Mouse (Mus musculus): ENCODE measurements around the gene Il22ra1. TPM values are rescaled to one million over a fixed set of nuclear protein-coding genes. Genes with fewer than 3 reads are reported as not detected.

Gene Il22ra1
- total and polyA plus RNA-seq, 2 experiments = 1.4 to 4.1 TPM

- Histone ChIP-seq H3K9ac (ENCODE audit: low read depth, low read length) (no peak overlapping the region), H3K36me3 (ENCODE audit: control insufficient read depth, insufficient read depth, low read length) (peaks cover 17% of the 10 kb centered on the region; the same call in 1 of the 2 replicates), H3K4me3 (ENCODE audit: insufficient read depth, low read depth, low read length) (no peak overlapping the region), H3K79me2 (ENCODE audit: control insufficient read depth, insufficient read depth, low read length) (no peaks in the 10 kb centered on the region), H3K27me3 (ENCODE audit: control insufficient read depth, insufficient read depth, low read length) (no peaks in the 10 kb centered on the region), H3K4me1 (ENCODE audit: control insufficient read depth, insufficient read depth, low read length) (peaks cover 3% of the 10 kb centered on the region; the same call in 1 of the 2 replicates), H3K27ac (replicated peaks; ENCODE audit: insufficient read depth, low read depth, low read length) (no peak overlapping the region)
- no peak for DNase-seq (ENCODE audit: extremely low read depth, low read depth, low spot score)
- WGBS = 83% methylated on average over 5 of the region's 5 CpGs
- TF ChIP-seq CTCF (IDR thresholded peaks at IDR 0.05; ENCODE audit: low read depth, low read length) (no peak), POLR2A (IDR thresholded peaks at IDR 0.05; ENCODE audit: extremely low read depth, insufficient read depth, low read length) (no peak)
Measured at GRCm38 (mm10) chr4:135738237-135738636, 10.3 kb downstream of the Il22ra1 start.

GRCm38 (mm10) chr4:135739148-135739547, 11.2 kb downstream of the Il22ra1 start:
- no peaks in the 10 kb centered on the region for H3K79me2 ChIP-seq (ENCODE audit: control insufficient read depth, insufficient read depth, low read length)
- 87% methylated on average over 7 of the region's 7 CpGs for WGBS
- peaks cover 14% of the 10 kb centered on the region; the same call in 1 of the 2 replicates for H3K36me3 ChIP-seq (ENCODE audit: control insufficient read depth, insufficient read depth, low read length)
- no peak overlapping the region for H3K27ac ChIP-seq (replicated peaks; ENCODE audit: insufficient read depth, low read depth, low read length)
- no peaks in the 10 kb centered on the region for H3K27me3 ChIP-seq (ENCODE audit: control insufficient read depth, insufficient read depth, low read length)
- peaks cover 3% of the 10 kb centered on the region; the same call in 1 of the 2 replicates for H3K4me1 ChIP-seq (ENCODE audit: control insufficient read depth, insufficient read depth, low read length)
- no peak for TF ChIP-seq POLR2A (IDR thresholded peaks at IDR 0.05; ENCODE audit: extremely low read depth, insufficient read depth, low read length)
- TF ChIP-seq CTCF (IDR thresholded peaks at IDR 0.05; ENCODE audit: low read depth, low read length) = no peak
- no peak overlapping the region for H3K9ac ChIP-seq (ENCODE audit: low read depth, low read length)
- H3K4me3 ChIP-seq (ENCODE audit: insufficient read depth, low read depth, low read length) = no peak overlapping the region
- no peak for DNase-seq (ENCODE audit: extremely low read depth, low read depth, low spot score)

DNA sequence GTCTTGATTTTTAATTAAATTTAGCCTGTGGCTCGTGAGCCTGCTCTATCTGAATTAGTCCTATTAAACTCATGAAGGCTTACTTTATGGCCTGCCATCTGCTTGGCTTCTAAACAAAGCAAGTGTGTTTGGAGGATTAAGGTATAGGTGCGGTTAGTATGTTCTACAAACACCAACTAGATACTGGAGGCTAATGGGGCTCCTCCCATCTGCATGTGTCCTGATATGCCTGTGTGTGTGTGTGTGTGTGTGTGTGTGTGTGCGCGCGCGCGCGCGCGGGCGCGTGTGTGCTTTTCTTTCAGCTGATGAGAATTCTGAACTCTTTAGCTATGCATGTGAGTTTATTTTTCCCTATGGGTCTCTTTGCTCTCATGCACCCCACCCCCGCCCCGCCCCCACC, 11.7 kb downstream of the Il22ra1 start:
- no peaks in the 10 kb centered on the region for H3K27me3 ChIP-seq (ENCODE audit: control insufficient read depth, insufficient read depth, low read length)
- no peak for DNase-seq (ENCODE audit: extremely low read depth, low read depth, low spot score)
- WGBS = 96% methylated on average over 14 of the region's 14 CpGs
- H3K9ac ChIP-seq (ENCODE audit: low read depth, low read length) = no peak overlapping the region
- TF ChIP-seq CTCF (IDR thresholded peaks at IDR 0.05; ENCODE audit: low read depth, low read length) (no peak), POLR2A (IDR thresholded peaks at IDR 0.05; ENCODE audit: extremely low read depth, insufficient read depth, low read length) (no peak)
- H3K79me2 ChIP-seq (ENCODE audit: control insufficient read depth, insufficient read depth, low read length) = no peaks in the 10 kb centered on the region
- no peak overlapping the region for H3K4me3 ChIP-seq (ENCODE audit: insufficient read depth, low read depth, low read length)
- peaks cover 3% of the 10 kb centered on the region; the same call in 1 of the 2 replicates for H3K4me1 ChIP-seq (ENCODE audit: control insufficient read depth, insufficient read depth, low read length)
- peaks cover 12% of the 10 kb centered on the region; the same call in 1 of the 2 replicates for H3K36me3 ChIP-seq (ENCODE audit: control insufficient read depth, insufficient read depth, low read length)
- H3K27ac ChIP-seq (replicated peaks; ENCODE audit: insufficient read depth, low read depth, low read length) = no peak overlapping the region

GRCm38 (mm10) chr4:135743520-135743919, 15.5 kb downstream of the Il22ra1 start:
- TF ChIP-seq POLR2A (IDR thresholded peaks at IDR 0.05; ENCODE audit: extremely low read depth, insufficient read depth, low read length) (no peak), CTCF (IDR thresholded peaks at IDR 0.05; ENCODE audit: low read depth, low read length) (no peak)
- peaks cover 2% of the 10 kb centered on the region; the same call in 1 of the 2 replicates for H3K36me3 ChIP-seq (ENCODE audit: control insufficient read depth, insufficient read depth, low read length)
- no peak overlapping the region for H3K9ac ChIP-seq (ENCODE audit: low read depth, low read length)
- 46% methylated on average over 6 of the region's 6 CpGs for WGBS
- no peaks in the 10 kb centered on the region for H3K27me3 ChIP-seq (ENCODE audit: control insufficient read depth, insufficient read depth, low read length)
- H3K27ac ChIP-seq (replicated peaks; ENCODE audit: insufficient read depth, low read depth, low read length) = no peak overlapping the region
- H3K4me1 ChIP-seq (ENCODE audit: control insufficient read depth, insufficient read depth, low read length) = peaks cover 11% of the 10 kb centered on the region
- no peaks in the 10 kb centered on the region for H3K79me2 ChIP-seq (ENCODE audit: control insufficient read depth, insufficient read depth, low read length)
- no peak overlapping the region for H3K4me3 ChIP-seq (ENCODE audit: insufficient read depth, low read depth, low read length)
- DNase-seq (ENCODE audit: extremely low read depth, low read depth, low spot score) = no peak

DNA sequence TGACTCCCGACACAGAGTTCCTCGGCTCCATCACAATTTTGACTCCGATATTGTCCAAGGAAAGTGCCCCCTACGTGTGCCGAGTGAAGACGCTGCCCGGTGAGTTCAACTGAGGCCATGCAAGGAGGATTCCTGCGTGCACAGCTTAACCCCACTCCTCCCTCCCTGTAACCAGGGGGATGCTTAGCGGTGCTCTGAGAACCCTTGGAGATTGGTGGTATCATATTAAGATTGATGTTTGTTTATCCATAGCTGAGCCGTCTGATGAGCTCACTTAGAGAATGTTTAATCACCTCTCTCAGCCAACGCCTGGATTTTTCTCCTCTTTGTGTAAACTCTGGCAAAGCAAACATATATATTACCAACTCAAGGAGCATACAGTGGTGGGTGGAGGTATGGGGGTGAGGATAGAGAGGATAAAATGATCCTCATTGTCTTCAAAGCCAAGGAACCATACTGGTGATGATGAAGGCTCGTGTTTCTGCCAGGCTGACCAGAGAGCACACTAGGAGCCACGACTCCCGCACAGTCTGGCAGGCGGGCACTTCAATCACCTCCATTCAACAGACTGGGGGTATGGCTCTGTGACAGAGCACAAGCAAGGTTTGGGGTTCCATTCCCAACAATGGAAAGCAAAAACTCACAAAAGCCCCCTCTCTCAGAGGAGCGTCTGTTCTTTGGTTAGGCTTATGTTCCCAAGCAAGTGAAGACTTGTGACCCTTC, 16.9 kb downstream of the Il22ra1 start:
- no peak for TF ChIP-seq POLR2A (IDR thresholded peaks at IDR 0.05; ENCODE audit: extremely low read depth, insufficient read depth, low read length)
- TF ChIP-seq CTCF (IDR thresholded peaks at IDR 0.05; ENCODE audit: low read depth, low read length) = no peak
- H3K36me3 ChIP-seq (ENCODE audit: control insufficient read depth, insufficient read depth, low read length) = no peaks in the 10 kb centered on the region
- no peaks in the 10 kb centered on the region for H3K79me2 ChIP-seq (ENCODE audit: control insufficient read depth, insufficient read depth, low read length)
- H3K27me3 ChIP-seq (ENCODE audit: control insufficient read depth, insufficient read depth, low read length) = no peaks in the 10 kb centered on the region
- peaks cover 11% of the 10 kb centered on the region for H3K4me1 ChIP-seq (ENCODE audit: control insufficient read depth, insufficient read depth, low read length)
- H3K27ac ChIP-seq (replicated peaks; ENCODE audit: insufficient read depth, low read depth, low read length) = peak overlapping the region; percentile 43
- no peak overlapping the region for H3K4me3 ChIP-seq (ENCODE audit: insufficient read depth, low read depth, low read length)
- DNase-seq (ENCODE audit: extremely low read depth, low read depth, low spot score) = no peak
- no peak overlapping the region for H3K9ac ChIP-seq (ENCODE audit: low read depth, low read length)
- WGBS = 67% methylated on average over 16 of the region's 16 CpGs

GRCm38 (mm10) chr4:135745613-135746012, 17.6 kb downstream of the Il22ra1 start:
- Histone ChIP-seq H3K27me3 (ENCODE audit: control insufficient read depth, insufficient read depth, low read length) (no peaks in the 10 kb centered on the region), H3K27ac (replicated peaks; ENCODE audit: insufficient read depth, low read depth, low read length) (peak overlapping the region; percentile 43), H3K4me1 (ENCODE audit: control insufficient read depth, insufficient read depth, low read length) (peaks cover 11% of the 10 kb centered on the region), H3K79me2 (ENCODE audit: control insufficient read depth, insufficient read depth, low read length) (no peaks in the 10 kb centered on the region), H3K9ac (ENCODE audit: low read depth, low read length) (no peak overlapping the region), H3K4me3 (ENCODE audit: insufficient read depth, low read depth, low read length) (no peak overlapping the region), H3K36me3 (ENCODE audit: control insufficient read depth, insufficient read depth, low read length) (no peaks in the 10 kb centered on the region)
- peak; percentile 93 for DNase-seq (ENCODE audit: extremely low read depth, low read depth, low spot score)
- TF ChIP-seq POLR2A (IDR thresholded peaks at IDR 0.05; ENCODE audit: extremely low read depth, insufficient read depth, low read length) (no peak), CTCF (IDR thresholded peaks at IDR 0.05; ENCODE audit: low read depth, low read length) (no peak)
- 23% methylated on average over 10 of the region's 10 CpGs for WGBS
